29 mouse cellular contexts compared by ENCODE assay signal in the genomic region with DNA sequence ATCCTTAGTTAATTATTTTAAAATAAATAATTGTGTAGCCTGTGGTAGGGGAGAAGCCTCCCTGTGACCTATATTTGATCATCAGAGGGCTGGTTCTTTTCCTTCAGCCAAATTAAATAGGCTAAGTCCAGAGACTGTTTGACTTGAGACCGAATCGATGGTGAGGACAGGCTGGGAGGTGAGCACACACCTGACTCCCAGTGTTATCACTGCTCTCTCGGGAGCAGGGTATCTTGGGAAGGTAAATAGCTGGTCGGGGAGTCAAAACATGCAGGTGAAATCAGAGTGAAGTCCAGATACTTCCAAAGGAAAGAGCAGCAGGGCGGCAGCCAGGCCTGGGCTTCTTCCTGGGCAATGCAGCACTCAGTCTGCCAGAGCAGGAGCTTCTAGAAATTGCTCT. TPM values are rescaled to one million over a fixed set of nuclear protein-coding genes. Genes with fewer than 3 reads are reported as not detected.
DNase-seq lines count a peak whose midpoint lies in the region; ATAC-seq and TF ChIP-seq lines count a peak whose summit lies in the region.
"Had no signal": no experiment of that assay in that cellular context is flagged by ENCODE, and none has a peak within 500 bp of the region (broad histone marks: within the 10 kb centered on the region; RNA-seq: fewer than 3 reads in every experiment).

No protein-coding gene starts in this region.

- no peak overlapping the region for H3K4me2 ChIP-seq in intestine, embryonic 15.5 days (replicated peaks)
- H3K4me2 ChIP-seq in intestine, postnatal 0 days (replicated peaks; ENCODE audit: low read depth), result no peak overlapping the region
- H3K4me2 ChIP-seq in liver, embryonic 15.5 days, result no peak overlapping the region
- H3K4me2 ChIP-seq in stomach, embryonic 16.5 days (ENCODE audit: low read depth, low read length), result no peak overlapping the region
- H3K4me2 ChIP-seq in midbrain, embryonic 15.5 days, result no peak overlapping the region
- H3K4me2 ChIP-seq: forebrain, embryonic 13.5 days; heart, embryonic 11.5 days; hindbrain, embryonic 13.5 days; limb, embryonic 12.5 days; neural tube, embryonic 15.5 days had no signal

- peaks cover 22% of the 10 kb centered on the region; the same call in 1 of the 2 replicates for H3K4me1 ChIP-seq in intestine, embryonic 15.5 days (replicated peaks)
- peaks cover 13% of the 10 kb centered on the region; the same call in 1 of the 2 replicates for H3K4me1 ChIP-seq in intestine, postnatal 0 days (replicated peaks; ENCODE audit: control insufficient read depth, insufficient read depth, low read length)
- H3K4me1 ChIP-seq in liver, embryonic 15.5 days (replicated peaks), result peaks cover 28% of the 10 kb centered on the region
- peaks cover 22% of the 10 kb centered on the region for H3K4me1 ChIP-seq in stomach, embryonic 16.5 days (ENCODE audit: control insufficient read depth, insufficient read depth, low read length)
- H3K4me1 ChIP-seq in midbrain, embryonic 15.5 days, result no peaks in the 10 kb centered on the region
- H3K4me1 ChIP-seq: hindbrain, embryonic 13.5 days; neural tube, embryonic 15.5 days had no signal

- H3K27me3 ChIP-seq in intestine, embryonic 15.5 days (replicated peaks), result no peaks in the 10 kb centered on the region
- H3K27me3 ChIP-seq in intestine, postnatal 0 days (replicated peaks; ENCODE audit: control insufficient read depth, insufficient read depth, low read length), result no peaks in the 10 kb centered on the region
- H3K27me3 ChIP-seq in liver, embryonic 15.5 days, result no peaks in the 10 kb centered on the region
- H3K27me3 ChIP-seq in stomach, embryonic 16.5 days (ENCODE audit: control insufficient read depth, insufficient read depth, low read length), result no peaks in the 10 kb centered on the region
- H3K27me3 ChIP-seq in midbrain, embryonic 15.5 days (replicated peaks), result no peaks in the 10 kb centered on the region
- H3K27me3 ChIP-seq: forebrain, embryonic 13.5 days; limb, embryonic 12.5 days; neural tube, embryonic 15.5 days had no signal

- 62% methylated on average over 5 of the region's 5 CpGs for WGBS in intestine, embryonic 15.5 days
- WGBS in intestine, postnatal 0 days, result 38% methylated on average over 5 of the region's 5 CpGs
- 50% methylated on average over 5 of the region's 5 CpGs for WGBS in liver, embryonic 15.5 days (ENCODE audit: insufficient replicate concordance)
- 55% methylated on average over 5 of the region's 5 CpGs for WGBS in stomach, embryonic 16.5 days
- WGBS in midbrain, embryonic 15.5 days, result 83% methylated on average over 5 of the region's 5 CpGs

- no peaks in the 10 kb centered on the region for H3K9me3 ChIP-seq in intestine, embryonic 15.5 days
- H3K9me3 ChIP-seq in intestine, postnatal 0 days (ENCODE audit: control insufficient read depth), result no peaks in the 10 kb centered on the region
- no peaks in the 10 kb centered on the region for H3K9me3 ChIP-seq in liver, embryonic 15.5 days (replicated peaks)
- no peaks in the 10 kb centered on the region for H3K9me3 ChIP-seq in stomach, embryonic 16.5 days (replicated peaks; ENCODE audit: control insufficient read depth, low read length)
- no peaks in the 10 kb centered on the region for H3K9me3 ChIP-seq in midbrain, embryonic 15.5 days
- H3K9me3 ChIP-seq: forebrain, embryonic 13.5 days; G1E; hindbrain, embryonic 13.5 days; limb, embryonic 12.5 days; neural tube, embryonic 15.5 days had no signal

- H3K36me3 ChIP-seq in intestine, embryonic 15.5 days, result no peaks in the 10 kb centered on the region
- H3K36me3 ChIP-seq in intestine, postnatal 0 days (ENCODE audit: control insufficient read depth, insufficient read depth), result no peaks in the 10 kb centered on the region
- no peaks in the 10 kb centered on the region for H3K36me3 ChIP-seq in liver, embryonic 15.5 days (replicated peaks)
- no peaks in the 10 kb centered on the region for H3K36me3 ChIP-seq in stomach, embryonic 16.5 days (ENCODE audit: control insufficient read depth, insufficient read depth, low read length)
- H3K36me3 ChIP-seq in midbrain, embryonic 15.5 days (replicated peaks), result no peaks in the 10 kb centered on the region
- H3K36me3 ChIP-seq: G1E; hindbrain, embryonic 13.5 days; limb, embryonic 12.5 days; neural tube, embryonic 15.5 days had no signal

- no peak overlapping the region for H3K4me3 ChIP-seq in intestine, embryonic 15.5 days (replicated peaks)
- H3K4me3 ChIP-seq in intestine, postnatal 0 days (ENCODE audit: low read depth, low read length), result no peak overlapping the region
- no peak overlapping the region for H3K4me3 ChIP-seq in liver, embryonic 15.5 days (replicated peaks)
- H3K4me3 ChIP-seq in stomach, embryonic 16.5 days (replicated peaks; ENCODE audit: low read length), result no peak overlapping the region
- H3K4me3 ChIP-seq in midbrain, embryonic 15.5 days, result no peak overlapping the region
- H3K4me3 ChIP-seq: forebrain, embryonic 13.5 days; hindbrain, embryonic 13.5 days; left cerebral cortex, adult 2 months; limb, embryonic 12.5 days; neural tube, embryonic 15.5 days had no signal

- no peak for TF ChIP-seq CTCF in intestine, postnatal 0 days (IDR thresholded peaks at IDR 0.05; ENCODE audit: low read depth)

- ATAC-seq in intestine, embryonic 15.5 days, result no peak
- ATAC-seq in intestine, postnatal 0 days, result no peak
- peak; percentile 58 for ATAC-seq in liver, embryonic 15.5 days (ENCODE audit: insufficient read depth)
- no peak for ATAC-seq in stomach, embryonic 16.5 days (ENCODE audit: insufficient read depth, low FRiP score)
- no peak for ATAC-seq in midbrain, embryonic 15.5 days (replicated peaks)
- ATAC-seq: forebrain, embryonic 13.5 days had no signal

- peak overlapping the region; percentile 3; the same call in 1 of the 2 replicates for H3K27ac ChIP-seq in intestine, embryonic 15.5 days
- H3K27ac ChIP-seq in intestine, postnatal 0 days (ENCODE audit: low read depth, low read length), result no peak overlapping the region
- peak overlapping the region; percentile 54 for H3K27ac ChIP-seq in liver, embryonic 15.5 days (replicated peaks)
- H3K27ac ChIP-seq in stomach, embryonic 16.5 days (ENCODE audit: low read length), result peak overlapping the region; percentile 3
- no peak overlapping the region for H3K27ac ChIP-seq in midbrain, embryonic 15.5 days
- H3K27ac ChIP-seq: forebrain, embryonic 13.5 days; hindbrain, embryonic 13.5 days; left cerebral cortex, adult 2 months; limb, embryonic 12.5 days; macrophage; neural tube, embryonic 15.5 days had no signal

- peak; percentile 12 for DNase-seq in liver
- DNase-seq in gastrocnemius, postnatal 10 days, result no peak
- DNase-seq: adrenal gland, adult 8-10 months; cerebellum, adult 9-10 months; cerebellum, postnatal 36 days; gastrocnemius, postnatal 36 days; heart, adult 18-20 months; heart, postnatal 36 days; kidney, adult 11 months; kidney, postnatal 14 days; lung, adult 2 months; midbrain, embryonic 14.5 days; right cerebral cortex, postnatal 25 days; thymus, postnatal 14 days had no signal

- no peak overlapping the region for H3K9ac ChIP-seq in intestine, embryonic 15.5 days
- H3K9ac ChIP-seq in intestine, postnatal 0 days (ENCODE audit: low read depth, low read length), result no peak overlapping the region
- no peak overlapping the region for H3K9ac ChIP-seq in liver, embryonic 15.5 days
- no peak overlapping the region for H3K9ac ChIP-seq in stomach, embryonic 16.5 days (ENCODE audit: low read length)
- H3K9ac ChIP-seq in midbrain, embryonic 15.5 days, result no peak overlapping the region
- H3K9ac ChIP-seq: forebrain, embryonic 13.5 days; hindbrain, embryonic 13.5 days; limb, embryonic 12.5 days; neural tube, embryonic 15.5 days had no signal

RNA-seq across cellular contexts. Expression of gene Hnf1b, which starts 31.6 kb away (rescaled TPM):
- polyA plus RNA-seq in intestine, embryonic 15.5 days (2015; fragmentation: Nextera tagmentation; extraction: Ambion mirVana), result 9.3 and 11.2 TPM in 2 replicates
- polyA plus RNA-seq in intestine, postnatal 0 days (2015; fragmentation: Nextera tagmentation; extraction: Ambion mirVana), result 12.0 and 13.2 TPM in 2 replicates
- polyA plus RNA-seq in liver, embryonic 15.5 days (2015; fragmentation: Nextera tagmentation; extraction: Ambion mirVana), result 3.1 and 4.8 TPM in 2 replicates
- 5.6 and 6.9 TPM in 2 replicates for polyA plus RNA-seq in stomach, embryonic 16.5 days (2015; fragmentation: Nextera tagmentation; extraction: Ambion mirVana)
- polyA plus RNA-seq in midbrain, embryonic 15.5 days (2015; fragmentation: Nextera tagmentation; extraction: Ambion mirVana), result 0.15 TPM in 1 of 2 replicates, not detected in the other
- not detected for total RNA-seq in gastrocnemius, postnatal 10 days (2021)
- total RNA-seq: gastrocnemius, adult 18-20 months; gastrocnemius, postnatal 36 days; heart, postnatal 36 days had no signal
- polyA plus RNA-seq: embryonic facial prominence, embryonic 11.5 days; forebrain, embryonic 13.5 days; G1E; limb, embryonic 12.5 days; macrophage had no signal

Comparison
In these comparisons a context has a peak if more than half of its experiments do, and no peak if none do; other contexts are left out.
1. H3K27ac ChIP-seq: peak in intestine, embryonic 15.5 days (single experiment), liver, embryonic 15.5 days (single experiment) and stomach, embryonic 16.5 days (single experiment); none in intestine, postnatal 0 days (single experiment) and midbrain, embryonic 15.5 days (single experiment).